ENCODE assay signal across 30 mouse cellular contexts in the genomic region with DNA sequence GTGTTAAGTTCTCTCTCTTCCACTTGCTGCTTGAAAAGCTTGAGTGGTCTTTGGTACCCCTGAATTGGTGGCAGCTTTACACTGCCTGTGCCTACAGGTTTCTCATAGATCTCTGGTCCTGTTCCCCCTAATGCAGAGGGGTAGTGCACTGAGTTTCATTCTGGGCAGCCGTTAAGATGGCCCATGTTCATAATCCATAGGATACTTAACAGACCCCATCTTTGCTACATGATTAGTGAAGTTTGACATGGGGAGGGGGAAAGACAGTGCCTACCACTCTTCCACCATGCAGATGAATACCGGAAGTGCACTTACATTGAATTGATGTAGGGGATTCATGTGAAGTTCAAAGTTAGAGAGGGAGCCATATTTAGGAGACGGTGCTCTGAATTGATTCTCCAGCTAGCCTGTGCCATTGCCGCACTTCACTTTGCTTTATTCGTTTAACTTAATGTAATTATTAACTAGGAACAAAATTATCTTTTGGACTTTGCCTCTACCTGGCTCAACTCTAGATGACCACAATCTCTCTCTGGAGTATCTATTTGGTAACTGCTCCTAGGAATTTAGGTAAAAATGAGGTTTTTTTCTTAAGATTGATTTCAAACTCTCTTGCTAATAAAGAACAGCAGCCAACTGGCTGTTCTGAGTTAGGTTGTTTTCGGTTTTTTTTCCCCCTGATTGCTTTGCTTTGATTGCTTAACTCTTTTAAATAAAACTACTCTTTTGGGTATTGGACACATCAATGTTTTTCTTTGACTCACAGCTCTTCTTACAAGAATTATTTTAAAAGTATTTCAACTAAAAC.
A peak's percentile ranks its signal among the peaks of the same experiment; 100 is the strongest.
DNase-seq lines count a peak whose midpoint lies in the region; ATAC-seq and TF ChIP-seq lines count a peak whose summit lies in the region.
"Had no signal": no experiment of that assay in that cellular context is flagged by ENCODE, and none has a peak within 500 bp of the region (broad histone marks: within the 10 kb centered on the region; RNA-seq: fewer than 3 reads in every experiment).

No protein-coding gene starts in this region.

- no peak for TF ChIP-seq EP300 in liver, postnatal 0 days (IDR thresholded peaks at IDR 0.05; ENCODE audit: low read depth)

- no peak overlapping the region for H3K9ac ChIP-seq in liver, embryonic 13.5 days
- H3K9ac ChIP-seq in intestine, embryonic 15.5 days, result no peak overlapping the region
- H3K9ac ChIP-seq in liver, postnatal 0 days (replicated peaks), result no peak overlapping the region
- H3K9ac ChIP-seq: embryonic facial prominence, embryonic 13.5 days; forebrain, embryonic 12.5 days; forebrain, embryonic 15.5 days; heart, embryonic 12.5 days; heart, embryonic 15.5 days; hindbrain, embryonic 13.5 days had no signal

- H3K4me3 ChIP-seq in kidney, adult 2 months (ENCODE audit: insufficient read depth, low read depth, low read length), result no peak overlapping the region
- H3K4me3 ChIP-seq in liver, embryonic 13.5 days (replicated peaks), result no peak overlapping the region
- H3K4me3 ChIP-seq in intestine, embryonic 15.5 days (replicated peaks), result no peak overlapping the region
- H3K4me3 ChIP-seq in liver, postnatal 0 days (ENCODE audit: low read depth, low read length), result no peak overlapping the region
- H3K4me3 ChIP-seq: embryonic facial prominence, embryonic 10.5 days; embryonic facial prominence, embryonic 13.5 days; erythroblast, embryonic 14.5 days; forebrain, embryonic 12.5 days; forebrain, embryonic 15.5 days; heart, embryonic 12.5 days; heart, embryonic 15.5 days; hindbrain, embryonic 10.5 days; hindbrain, embryonic 13.5 days had no signal

- H3K4me1 ChIP-seq in kidney, adult 2 months (ENCODE audit: control insufficient read depth, insufficient read depth, low read length), result peaks cover 3% of the 10 kb centered on the region; the same call in 1 of the 2 replicates
- H3K4me1 ChIP-seq in liver, embryonic 13.5 days (replicated peaks), result no peaks in the 10 kb centered on the region
- no peaks in the 10 kb centered on the region for H3K4me1 ChIP-seq in intestine, embryonic 15.5 days (replicated peaks)
- H3K4me1 ChIP-seq in liver, postnatal 0 days (ENCODE audit: insufficient read depth), result 0 out of 2 replicates have a peak, but pooled peaks cover 3% of the 10 kb centered on the region
- H3K4me1 ChIP-seq: embryonic facial prominence, embryonic 10.5 days; embryonic facial prominence, embryonic 13.5 days; forebrain, embryonic 12.5 days; forebrain, embryonic 15.5 days; heart, embryonic 12.5 days; heart, embryonic 15.5 days; hindbrain, embryonic 10.5 days; hindbrain, embryonic 13.5 days had no signal

- no peaks in the 10 kb centered on the region for H3K27me3 ChIP-seq in kidney, adult 2 months (replicated peaks; ENCODE audit: control insufficient read depth, insufficient read depth, low read length)
- no peaks in the 10 kb centered on the region for H3K27me3 ChIP-seq in liver, embryonic 13.5 days
- H3K27me3 ChIP-seq in intestine, embryonic 15.5 days (replicated peaks), result no peaks in the 10 kb centered on the region
- no peaks in the 10 kb centered on the region for H3K27me3 ChIP-seq in liver, postnatal 0 days (ENCODE audit: insufficient read depth, low read length)
- H3K27me3 ChIP-seq: CH12.LX; embryonic facial prominence, embryonic 13.5 days; forebrain, embryonic 12.5 days; forebrain, embryonic 15.5 days; heart, embryonic 12.5 days; heart, embryonic 15.5 days; hindbrain, embryonic 13.5 days had no signal

- H3K4me2 ChIP-seq in liver, embryonic 13.5 days, result no peak overlapping the region
- no peak overlapping the region for H3K4me2 ChIP-seq in intestine, embryonic 15.5 days (replicated peaks)
- H3K4me2 ChIP-seq in liver, postnatal 0 days (ENCODE audit: low read depth, low read length), result no peak overlapping the region
- H3K4me2 ChIP-seq: embryonic facial prominence, embryonic 13.5 days; forebrain, embryonic 12.5 days; forebrain, embryonic 15.5 days; heart, embryonic 12.5 days; heart, embryonic 15.5 days; hindbrain, embryonic 13.5 days had no signal

- TF ChIP-seq CTCF in kidney, adult 2 months (conservative IDR thresholded peaks at IDR 0.05; ENCODE audit: insufficient read depth, insufficient read length, low read depth, low read length), result no peak
- no peak for TF ChIP-seq CTCF in liver, postnatal 0 days (IDR thresholded peaks at IDR 0.05; ENCODE audit: low read depth)

- no peaks in the 10 kb centered on the region for H3K9me3 ChIP-seq in liver, embryonic 13.5 days (replicated peaks)
- no peaks in the 10 kb centered on the region for H3K9me3 ChIP-seq in intestine, embryonic 15.5 days
- H3K9me3 ChIP-seq in liver, postnatal 0 days (ENCODE audit: low read length), result no peaks in the 10 kb centered on the region
- H3K9me3 ChIP-seq: embryonic facial prominence, embryonic 10.5 days; embryonic facial prominence, embryonic 13.5 days; forebrain, embryonic 12.5 days; forebrain, embryonic 15.5 days; G1E; heart, embryonic 12.5 days; heart, embryonic 15.5 days; hindbrain, embryonic 10.5 days; hindbrain, embryonic 13.5 days had no signal

- no peak for TF ChIP-seq POLR2A in kidney, adult 2 months (IDR thresholded peaks at IDR 0.05; ENCODE audit: low read depth, low read length)

- no peak overlapping the region for H3K27ac ChIP-seq in kidney, adult 2 months (ENCODE audit: insufficient read depth, low read depth, low read length)
- no peak overlapping the region for H3K27ac ChIP-seq in liver, embryonic 13.5 days
- H3K27ac ChIP-seq in intestine, embryonic 15.5 days, result no peak overlapping the region
- no peak overlapping the region for H3K27ac ChIP-seq in liver, postnatal 0 days (ENCODE audit: low read depth)
- H3K27ac ChIP-seq: embryonic facial prominence, embryonic 10.5 days; embryonic facial prominence, embryonic 13.5 days; forebrain, embryonic 12.5 days; forebrain, embryonic 15.5 days; heart, embryonic 15.5 days; hindbrain, embryonic 10.5 days; hindbrain, embryonic 13.5 days had no signal

- H3K36me3 ChIP-seq in kidney, adult 2 months (ENCODE audit: control insufficient read depth, insufficient read depth, low read length), result no peaks in the 10 kb centered on the region
- H3K36me3 ChIP-seq in liver, embryonic 13.5 days, result no peaks in the 10 kb centered on the region
- H3K36me3 ChIP-seq in intestine, embryonic 15.5 days, result no peaks in the 10 kb centered on the region
- no peaks in the 10 kb centered on the region for H3K36me3 ChIP-seq in liver, postnatal 0 days (replicated peaks; ENCODE audit: insufficient read depth, low read length)
- H3K36me3 ChIP-seq: embryonic facial prominence, embryonic 10.5 days; forebrain, embryonic 12.5 days; forebrain, embryonic 15.5 days; G1E; heart, embryonic 12.5 days; heart, embryonic 15.5 days; hindbrain, embryonic 10.5 days; hindbrain, embryonic 13.5 days had no signal

- ATAC-seq in liver, embryonic 13.5 days (ENCODE audit: low read depth), result 0 out of 2 replicates have a peak, but pooled peaks have one; percentile 15
- ATAC-seq in intestine, embryonic 15.5 days, result peak; percentile 89
- peak; percentile 70 for ATAC-seq in liver, postnatal 0 days
- ATAC-seq: forebrain, embryonic 15.5 days; Patski had no signal

- DNase-seq in kidney, adult 2 months, result peak; percentile 29
- no peak for DNase-seq in kidney, postnatal 14 days
- DNase-seq in liver, embryonic 13.5 days, result no peak
- DNase-seq in liver, result no peak
- no peak for DNase-seq in liver, postnatal 0 days
- DNase-seq in embryo, embryonic 9.5 days (ENCODE audit: extremely low spot score), result no peak
- no peak for DNase-seq in cerebellum, postnatal 25 days
- DNase-seq: adrenal gland, postnatal 10 days; adrenal gland, postnatal 36 days; B cell, adult 2 months; cerebellum, adult 18-20 months; cerebellum, adult 9-10 months; cerebellum, postnatal 14 days; gastrocnemius, postnatal 25 days; heart, adult 18-20 months; heart, postnatal 10 days; heart, postnatal 36 days had no signal

- WGBS in kidney, adult 2 months, result 60% methylated on average over 6 of the region's 6 CpGs
- 66% methylated on average over 6 of the region's 6 CpGs for WGBS in liver, embryonic 13.5 days (ENCODE audit: insufficient replicate concordance)
- 70% methylated on average over 6 of the region's 6 CpGs for WGBS in intestine, embryonic 15.5 days
- 63% methylated on average over 6 of the region's 6 CpGs for WGBS in liver, postnatal 0 days (ENCODE audit: insufficient replicate concordance)

Comparison
In these comparisons a context has a peak if more than half of its experiments do, and no peak if none do; other contexts are left out.
1. ATAC-seq: peak in every context shown above with its lines; median percentile 89 in intestine, embryonic 15.5 days; 70 in liver, postnatal 0 days; 15 in liver, embryonic 13.5 days.